Mouse (Mus musculus) left cerebral cortex, postnatal 4 days (tissue): ENCODE measurements around the gene Wnt3. TPM values are rescaled to one million over a fixed set of nuclear protein-coding genes. Genes with fewer than 3 reads are reported as not detected.

Experiments used
- DNase-seq: peaks from one replicate; pipeline ENCODE4 v3.0.0-alpha.2; 2022
- intact Hi-C: fragments of 180-260 bp; cut with DNase I; formaldehyde crosslinking; loops from one replicate; pipeline ENCODE4 v1.15.1; 2025
- total RNA-seq, 2 experiments: library from RNA; stranded (reverse); gene quantifications; 2 replicates each; pipeline ENCODE4 v1.2.3; 2021

Gene Wnt3
- total RNA-seq, 2 experiments from 2014 or later = 2.5 to 2.8 TPM

- no peak for DNase-seq
- intact Hi-C loops = no loop called here
Observed at GRCm38 (mm10) chr11:103771160-103771817, 2.7 kb upstream of the Wnt3 start.

GRCm38 (mm10) chr11:103772505-103773386 lies 1.2 kb upstream of the Wnt3 start:
- DNase-seq = no peak
- intact Hi-C loops = no loop called here

GRCm38 (mm10) chr11:103774228-103774530 lies 229 bp downstream of the Wnt3 start:
- intact Hi-C loops = no loop called here
- no peak for DNase-seq

- intact Hi-C loops = no loop called here
- DNase-seq = no peak
Observed at GRCm38 (mm10) chr11:103780152-103780551, 6.2 kb downstream of the Wnt3 start.

- intact Hi-C loops = no loop called here
- peak; percentile 50 for DNase-seq
Observed at GRCm38 (mm10) chr11:103789951-103790350, 16.0 kb downstream of the Wnt3 start.

GRCm38 (mm10) chr11:103801128-103801527 lies 27.2 kb downstream of the Wnt3 start:
- intact Hi-C loops = no loop called here
- DNase-seq = peak; percentile 27

GRCm38 (mm10) chr11:103804126-103804525 lies 30.2 kb downstream of the Wnt3 start:
- DNase-seq = peak; percentile 60
- intact Hi-C loops = no loop called here

- intact Hi-C loops = no loop called here
Observed at GRCm38 (mm10) chr11:103804804-103805203, 30.9 kb downstream of the Wnt3 start.

GRCm38 (mm10) chr11:103807966-103808365 lies 34.0 kb downstream of the Wnt3 start:
- intact Hi-C loops = no loop called here
- DNase-seq = peak; percentile 87

More at GRCm38 (mm10) chr11:103804804-103805203, 30.9 kb downstream of the Wnt3 start:
- DNase-seq = no peak

GRCm38 (mm10) chr11:103808771-103809610 lies 35.0 kb downstream of the Wnt3 start:
- peak; percentile 57 for DNase-seq
- intact Hi-C loops = no loop called here

- intact Hi-C loops = no loop called here
- DNase-seq = peak; percentile 35
Observed at GRCm38 (mm10) chr11:103809611-103810598, 36.0 kb downstream of the Wnt3 start.

- DNase-seq = no peak
- intact Hi-C loops = no loop called here
Observed at GRCm38 (mm10) chr11:103810631-103811030, 36.7 kb downstream of the Wnt3 start.

GRCm38 (mm10) chr11:103811246-103811645 lies 37.3 kb downstream of the Wnt3 start:
- intact Hi-C loops = no loop called here
- DNase-seq = no peak

GRCm38 (mm10) chr11:103814808-103815207 lies 40.9 kb downstream of the Wnt3 start:
- intact Hi-C loops = loop anchor here (2.0 kb wide), 1 partner anchor 62 kb away; no protein-coding TSS in a partner anchor
- no peak for DNase-seq

- peak; percentile 56 for DNase-seq
- intact Hi-C loops = loop anchor here (2.0 kb wide), 1 partner anchor 61 kb away; no protein-coding TSS in a partner anchor
Observed at GRCm38 (mm10) chr11:103815986-103816385, 42.0 kb downstream of the Wnt3 start.

- no peak for DNase-seq
- intact Hi-C loops = no loop called here
Observed at GRCm38 (mm10) chr11:103816719-103817118, 42.8 kb downstream of the Wnt3 start.

- DNase-seq = no peak
- intact Hi-C loops = no loop called here
Observed at GRCm38 (mm10) chr11:103827201-103827600, 53.3 kb downstream of the Wnt3 start.

GRCm38 (mm10) chr11:103828866-103829265 lies 54.9 kb downstream of the Wnt3 start:
- intact Hi-C loops = no loop called here
- no peak for DNase-seq

- no peak for DNase-seq
- intact Hi-C loops = no loop called here
Observed at GRCm38 (mm10) chr11:103829956-103830355, 56.0 kb downstream of the Wnt3 start.

GRCm38 (mm10) chr11:103830476-103830875 lies 56.5 kb downstream of the Wnt3 start:
- intact Hi-C loops = no loop called here

More at GRCm38 (mm10) chr11:103830476-103830875, 56.5 kb downstream of the Wnt3 start:
- no peak for DNase-seq
